Mouse (Mus musculus): ENCODE results near the gene Il19. TPM values are rescaled to one million over a fixed set of nuclear protein-coding genes. Genes with fewer than 3 reads are reported as not detected.

Il19 gene
- total and polyA plus RNA-seq, 3 experiments, result 0.38 TPM; not detected in 2

DNA sequence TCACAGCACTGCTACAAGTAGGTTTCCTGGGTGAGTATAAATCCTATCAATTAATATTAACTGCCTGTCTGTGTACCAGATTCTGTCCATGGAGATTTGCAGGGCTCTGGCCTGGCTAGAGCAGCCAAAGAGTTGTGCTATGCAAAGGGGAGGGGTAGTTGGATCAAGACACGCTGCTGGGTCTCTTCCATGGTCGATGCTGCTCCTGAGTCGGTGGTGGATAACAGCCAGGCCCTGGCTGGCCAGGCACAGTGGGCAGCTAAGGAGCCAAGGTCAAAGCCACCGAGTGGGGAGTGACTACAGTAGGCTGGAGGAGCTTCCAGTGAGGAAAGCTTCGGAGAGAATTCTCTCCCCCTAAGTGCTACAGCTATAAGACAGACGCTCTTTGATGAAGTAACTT, 24.0 kb upstream of the Il19 start:
- Histone ChIP-seq H3K9me3 (replicated peaks; ENCODE audit: low read length) (peaks cover 3% of the 10 kb centered on the region), H3K4me3 (replicated peaks in 1 of 3; ENCODE audit: low read depth in 2 of 3, low read length in 2 of 3, poor library complexity in 1 of 3) (no peak overlapping the region), H3K27me3 (replicated peaks) (peaks cover 4% of the 10 kb centered on the region), H3K9ac (ENCODE audit: insufficient read depth, low read depth) (no peak overlapping the region), H3K79me2 (replicated peaks; ENCODE audit: control insufficient read depth, extremely low read depth, insufficient read depth, poor library complexity, severe bottlenecking) (no peaks in the 10 kb centered on the region), H3K36me3 (replicated peaks in 1 of 2; ENCODE audit: control insufficient read depth in 1 of 2, insufficient read depth in 1 of 2, low read length in 1 of 2) (no peaks in the 10 kb centered on the region), H3K4me2 (ENCODE audit: insufficient read depth, low read depth, poor library complexity, severe bottlenecking) (no peak overlapping the region), H3K27ac (ENCODE audit: insufficient read depth, low read depth) (no peak overlapping the region), H3K4me1 (ENCODE audit: control insufficient read depth in 1 of 2, insufficient read depth in 2 of 2) (no peaks in the 10 kb centered on the region)
- no peak for DNase-seq (ENCODE audit: extremely low read depth)
- in situ Hi-C loops (cut with MboI; ENCODE audit: low pct_ligation_motif_present, low pct_unique_long_range_greater_than_20kb, low sequenced_read_pairs) (no loop called here), dilution Hi-C loops (cut with MboI; ENCODE audit: extremely low pct_ligation_motif_present, extremely low pct_unique_long_range_greater_than_20kb, low sequenced_read_pairs) (no loop called here)
- TF ChIP-seq MYC (IDR thresholded peaks at IDR 0.05; ENCODE audit: low read depth, low read length), result no peak
- no peak for TF ChIP-seq CHD1 (IDR thresholded peaks at IDR 0.05; ENCODE audit: low read depth, low read length)
- TF ChIP-seq PAX5 (IDR thresholded peaks at IDR 0.05; ENCODE audit: low read length), result no peak
- TF ChIP-seq MAZ (IDR thresholded peaks at IDR 0.05; ENCODE audit: low read depth, low read length), result no peak
- no peak for TF ChIP-seq NELFE (IDR thresholded peaks at IDR 0.05; ENCODE audit: low read depth, low read length)
- TF ChIP-seq USF1 (IDR thresholded peaks at IDR 0.05; ENCODE audit: low read depth, low read length), result no peak

DNA sequence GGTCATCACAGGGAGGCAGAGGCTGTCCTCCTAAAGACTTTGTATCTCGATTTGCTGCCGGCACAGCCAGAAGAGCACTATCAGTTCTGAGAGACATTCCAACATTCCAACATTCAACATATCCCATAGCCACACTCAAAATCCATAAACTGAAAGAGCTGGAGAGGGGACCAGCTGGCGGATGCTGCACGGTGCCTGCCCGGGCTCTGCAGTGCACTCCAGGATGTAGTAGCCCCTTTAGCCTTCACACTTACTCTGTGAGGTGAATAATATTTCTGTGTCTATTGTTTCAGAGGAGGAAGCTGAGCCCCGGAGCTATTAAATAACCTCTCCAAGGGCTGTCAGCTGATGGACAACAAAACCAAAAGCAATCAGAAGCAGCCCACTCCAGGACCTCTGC, 7.0 kb upstream of the Il19 start:
- Histone ChIP-seq H3K36me3 (replicated peaks in 1 of 2; ENCODE audit: control insufficient read depth in 1 of 2, insufficient read depth in 1 of 2, low read length in 1 of 2) (no peaks in the 10 kb centered on the region), H3K4me1 (ENCODE audit: control insufficient read depth in 1 of 2, insufficient read depth in 2 of 2) (no peaks in the 10 kb centered on the region), H3K79me2 (replicated peaks; ENCODE audit: control insufficient read depth, extremely low read depth, insufficient read depth, poor library complexity, severe bottlenecking) (no peaks in the 10 kb centered on the region), H3K4me3 (replicated peaks in 1 of 3; ENCODE audit: low read depth in 2 of 3, low read length in 2 of 3, poor library complexity in 1 of 3) (no peak overlapping the region), H3K27ac (ENCODE audit: insufficient read depth, low read depth) (no peak overlapping the region), H3K27me3 (replicated peaks) (no peaks in the 10 kb centered on the region), H3K4me2 (ENCODE audit: insufficient read depth, low read depth, poor library complexity, severe bottlenecking) (no peak overlapping the region), H3K9me3 (replicated peaks; ENCODE audit: low read length) (no peaks in the 10 kb centered on the region), H3K9ac (ENCODE audit: insufficient read depth, low read depth) (no peak overlapping the region)
- dilution Hi-C loops (cut with MboI; ENCODE audit: extremely low pct_ligation_motif_present, extremely low pct_unique_long_range_greater_than_20kb, low sequenced_read_pairs) (no loop called here), in situ Hi-C loops (cut with MboI; ENCODE audit: low pct_ligation_motif_present, low pct_unique_long_range_greater_than_20kb, low sequenced_read_pairs) (no loop called here)
- DNase-seq (ENCODE audit: extremely low read depth), result no peak
- no peak for TF ChIP-seq RCOR1 (conservative IDR thresholded peaks at IDR 0.05; ENCODE audit: low read depth, low read length)
- TF ChIP-seq EP300 (IDR thresholded peaks at IDR 0.05; ENCODE audit: low read length), result no peak
- no peak for TF ChIP-seq NRF1 (IDR thresholded peaks at IDR 0.05; ENCODE audit: low read depth, low read length)
- no peak for TF ChIP-seq UBTF (IDR thresholded peaks at IDR 0.05; ENCODE audit: low read depth, low read length)
- no peak for TF ChIP-seq CHD1 (IDR thresholded peaks at IDR 0.05; ENCODE audit: low read depth, low read length)
- TF ChIP-seq KAT2A (IDR thresholded peaks at IDR 0.05; ENCODE audit: insufficient replicate concordance, low read length), result no peak
- no peak for TF ChIP-seq USF1 (IDR thresholded peaks at IDR 0.05; ENCODE audit: low read depth, low read length)
- no peak for TF ChIP-seq CTCF (conservative IDR thresholded peaks at IDR 0.05 in 1 of 2, IDR thresholded peaks at IDR 0.05 in 1 of 2; ENCODE audit: low read depth in 2 of 2, low read length in 2 of 2)
- no peak for TF ChIP-seq ELF1 (IDR thresholded peaks at IDR 0.05; ENCODE audit: low read depth, low read length)
- no peak for TF ChIP-seq ZC3H11A (IDR thresholded peaks at IDR 0.05; ENCODE audit: low read depth, low read length)

DNA sequence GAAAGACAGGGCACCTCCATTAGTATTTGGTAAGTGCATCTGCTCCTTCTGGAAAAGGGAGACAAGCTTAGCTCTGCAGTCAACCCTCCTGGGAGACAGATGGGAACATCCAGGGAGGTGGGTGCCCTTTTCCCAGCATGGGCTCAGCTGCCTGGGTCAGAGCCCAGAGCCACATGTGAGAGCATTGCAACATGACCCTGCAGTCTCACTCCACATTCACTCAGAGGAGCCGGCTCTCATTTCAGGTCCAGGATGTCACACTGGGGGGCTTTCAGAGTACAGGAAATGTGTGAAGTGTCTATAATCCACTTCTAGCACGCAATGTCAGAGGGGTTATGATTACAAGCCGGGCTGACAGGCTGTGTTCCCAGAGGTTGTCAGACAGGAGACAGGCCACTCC, 1.9 kb upstream of the Il19 start:
- TF ChIP-seq PAX5 (IDR thresholded peaks at IDR 0.05; ENCODE audit: low read length) (no peak), USF1 (IDR thresholded peaks at IDR 0.05; ENCODE audit: low read depth, low read length) (no peak), MXI1 (IDR thresholded peaks at IDR 0.05; ENCODE audit: low read depth, low read length) (no peak), RAD21 (IDR thresholded peaks at IDR 0.05; ENCODE audit: low read depth, low read length) (no peak), ZMIZ1 (IDR thresholded peaks at IDR 0.05; ENCODE audit: low read depth, low read length) (no peak)
- dilution Hi-C loops (cut with MboI; ENCODE audit: extremely low pct_ligation_motif_present, extremely low pct_unique_long_range_greater_than_20kb, low sequenced_read_pairs) (no loop called here), in situ Hi-C loops (cut with MboI; ENCODE audit: low pct_ligation_motif_present, low pct_unique_long_range_greater_than_20kb, low sequenced_read_pairs) (no loop called here)
- Histone ChIP-seq H3K36me3 (replicated peaks in 1 of 2; ENCODE audit: control insufficient read depth in 1 of 2, insufficient read depth in 1 of 2, low read length in 1 of 2) (no peaks in the 10 kb centered on the region), H3K4me1 (ENCODE audit: control insufficient read depth in 1 of 2, insufficient read depth in 2 of 2) (no peaks in the 10 kb centered on the region), H3K9ac (ENCODE audit: insufficient read depth, low read depth) (no peak overlapping the region), H3K27ac (ENCODE audit: insufficient read depth, low read depth) (no peak overlapping the region), H3K27me3 (replicated peaks) (no peaks in the 10 kb centered on the region), H3K4me3 (replicated peaks in 1 of 3; ENCODE audit: low read depth in 2 of 3, low read length in 2 of 3, poor library complexity in 1 of 3) (no peak overlapping the region), H3K4me2 (ENCODE audit: insufficient read depth, low read depth, poor library complexity, severe bottlenecking) (no peak overlapping the region), H3K9me3 (replicated peaks; ENCODE audit: low read length) (no peaks in the 10 kb centered on the region), H3K79me2 (replicated peaks; ENCODE audit: control insufficient read depth, extremely low read depth, insufficient read depth, poor library complexity, severe bottlenecking) (no peaks in the 10 kb centered on the region)
- DNase-seq (ENCODE audit: extremely low read depth), result no peak
